Mouse (Mus musculus) natural killer cell, adult 2 months (primary cell): ENCODE measurements around the gene Pla2g6.

Experiments used
- DNase-seq, 2 experiments: peaks; one replicate each; pipeline ENCODE4 v3.0.0; 2022; ENCODE audit warnings: low spot score in 2 of 2

The Pla2g6 gene

DNA sequence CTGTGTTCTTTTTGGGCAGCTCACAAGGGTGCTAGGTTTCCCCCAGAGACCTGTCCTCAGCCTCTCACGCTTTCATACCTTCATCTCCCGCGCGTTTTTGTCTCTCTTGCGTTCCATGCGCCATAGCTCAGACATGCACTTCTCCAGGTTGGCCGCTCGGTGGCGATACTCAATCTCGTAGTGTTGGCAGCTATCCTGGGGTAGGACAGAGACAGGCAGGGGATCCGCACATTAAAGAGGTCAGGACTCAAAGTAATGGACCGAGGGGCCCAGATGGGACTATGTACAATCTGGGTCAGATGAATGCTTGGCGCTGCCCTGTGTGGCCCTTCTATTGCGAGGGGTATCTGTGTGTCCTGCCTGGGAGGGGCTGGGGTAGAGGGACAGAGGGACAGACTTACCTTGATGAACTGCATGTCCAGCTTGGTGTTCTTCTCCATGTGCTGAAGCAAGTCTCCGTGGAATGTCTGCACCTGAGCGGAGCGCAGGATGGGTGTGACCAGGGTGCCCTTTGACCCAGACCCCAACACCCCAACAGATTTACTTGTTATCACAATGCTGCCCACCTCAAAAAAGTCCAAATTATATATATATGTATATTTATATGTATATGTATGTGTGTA, 57.0 kb downstream of the Pla2g6 start:
- peak; percentile 40 to 61 for DNase-seq

DNA sequence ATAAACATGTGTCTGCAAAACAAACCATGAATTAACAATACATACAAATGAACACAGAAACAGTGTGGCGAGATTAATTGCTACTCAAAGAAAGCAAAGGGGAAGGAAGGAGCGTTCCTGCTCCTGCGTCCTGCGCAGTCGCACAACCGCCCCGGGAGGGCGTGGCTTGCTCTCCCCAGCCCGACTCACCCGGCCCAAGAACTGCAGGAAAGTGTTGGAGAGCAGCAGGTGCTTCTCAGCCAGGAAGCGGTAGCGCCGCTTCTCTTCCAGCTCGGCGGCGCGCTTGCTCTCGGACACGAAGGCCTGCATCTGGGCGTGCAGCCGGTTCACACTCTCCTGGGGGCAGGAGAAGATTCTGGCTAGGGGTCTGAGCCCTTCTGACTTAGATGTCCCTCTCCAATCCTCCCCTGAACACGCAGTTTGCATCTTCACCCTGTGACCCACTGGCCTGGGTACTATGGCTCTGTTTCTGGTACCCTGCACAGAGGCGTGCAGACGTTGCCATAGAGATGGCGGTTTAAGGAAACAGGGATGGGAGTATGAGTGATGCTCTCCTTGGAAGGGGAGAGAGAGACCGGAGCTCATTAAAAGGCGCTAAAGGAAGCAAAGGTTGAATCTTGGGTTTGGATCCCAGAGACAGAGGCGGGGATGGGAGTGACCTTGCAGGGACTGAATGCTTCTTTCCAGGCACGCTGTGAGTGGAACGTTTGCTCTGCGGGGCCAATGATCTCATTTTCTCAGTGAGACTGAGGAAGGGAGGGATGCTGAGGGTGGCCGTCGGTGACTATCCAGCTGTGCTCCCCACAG, 57.7 kb downstream of the Pla2g6 start:
- DNase-seq = peak; percentile 40 to 69

DNA sequence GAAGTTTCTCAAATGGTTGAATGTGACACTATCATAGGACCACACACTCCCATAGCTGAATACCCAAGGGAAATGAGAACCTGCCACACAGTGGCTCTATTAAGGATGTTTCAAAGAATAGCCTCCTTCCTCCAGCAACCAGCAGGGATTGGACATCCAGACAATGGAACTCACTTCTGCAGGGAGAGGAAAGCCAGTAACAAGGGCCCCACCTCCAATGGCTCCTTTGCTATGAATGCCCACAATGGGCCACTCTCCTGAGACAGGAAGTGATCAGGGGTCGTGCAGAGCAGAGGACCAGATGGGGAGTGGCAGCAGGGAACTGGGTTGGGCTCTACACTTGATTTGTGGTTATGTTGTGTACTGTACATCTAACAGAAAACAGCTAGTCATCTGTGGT, 59.7 kb downstream of the Pla2g6 start:
- DNase-seq = no peak

DNA sequence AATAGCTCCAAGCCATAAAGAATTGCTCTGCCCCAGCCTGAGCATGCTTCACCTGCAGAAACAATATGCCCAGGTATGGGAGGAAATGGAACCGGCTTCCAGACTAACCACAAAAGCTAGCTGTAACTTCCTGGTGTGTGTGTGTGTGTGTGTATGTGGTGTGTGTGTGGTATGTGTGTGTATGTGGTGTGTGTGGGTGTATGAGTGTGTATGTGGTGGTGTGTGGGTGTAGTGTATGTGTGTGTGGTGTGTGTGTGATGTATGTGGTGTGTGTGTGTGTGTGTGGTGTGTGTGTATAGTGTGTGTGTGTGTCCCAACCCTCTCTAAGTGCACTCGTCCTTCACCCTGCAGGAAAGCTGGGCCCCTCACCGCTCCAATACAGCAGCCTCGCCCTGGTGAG, 62.8 kb downstream of the Pla2g6 start:
- no peak for DNase-seq

DNA sequence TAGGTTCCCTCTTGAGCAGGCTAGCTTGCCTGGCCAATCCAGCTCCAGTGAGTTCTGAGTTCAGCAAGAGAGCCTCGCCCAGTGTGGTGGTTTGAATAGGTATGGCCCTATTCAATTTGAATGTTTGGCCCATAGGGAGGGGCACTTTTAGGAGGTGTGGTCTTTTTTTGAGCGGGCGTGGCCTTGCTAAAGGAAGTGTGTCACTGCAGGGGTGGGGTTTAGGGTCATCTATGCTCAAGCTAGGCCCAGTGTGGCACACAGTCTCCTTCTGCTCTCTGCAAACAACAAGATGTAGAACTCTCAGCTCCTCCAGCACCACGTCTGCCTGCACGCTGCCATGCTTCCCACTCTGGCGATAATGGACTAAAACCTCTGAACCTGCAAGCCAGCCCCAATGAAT, 64.5 kb downstream of the Pla2g6 start:
- DNase-seq = no peak

DNA sequence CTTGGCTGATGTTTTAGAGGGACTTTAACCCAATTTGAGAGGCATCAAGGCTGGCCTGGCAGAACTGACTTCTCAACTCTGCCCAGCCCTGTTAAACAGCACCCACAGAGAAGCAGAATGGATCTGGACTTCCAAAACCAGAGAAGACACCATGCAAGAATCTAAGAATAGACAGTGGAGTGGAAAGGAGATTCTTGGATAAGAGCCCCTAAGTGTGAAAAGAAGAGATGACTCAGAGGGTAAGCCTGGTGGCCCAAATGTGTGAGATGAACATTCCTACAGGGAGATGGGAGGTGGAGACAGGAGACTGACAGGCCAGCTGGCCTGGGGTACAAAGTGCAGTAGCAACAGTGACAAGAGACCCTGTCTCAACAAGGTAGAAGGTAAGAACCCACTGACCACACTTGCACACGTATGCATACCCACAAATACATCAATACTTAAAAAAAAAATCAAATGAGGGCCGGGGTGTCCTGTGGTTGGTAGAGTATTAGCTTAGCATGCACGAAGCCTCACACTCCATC, 65.3 kb downstream of the Pla2g6 start:
- no peak for DNase-seq

DNA sequence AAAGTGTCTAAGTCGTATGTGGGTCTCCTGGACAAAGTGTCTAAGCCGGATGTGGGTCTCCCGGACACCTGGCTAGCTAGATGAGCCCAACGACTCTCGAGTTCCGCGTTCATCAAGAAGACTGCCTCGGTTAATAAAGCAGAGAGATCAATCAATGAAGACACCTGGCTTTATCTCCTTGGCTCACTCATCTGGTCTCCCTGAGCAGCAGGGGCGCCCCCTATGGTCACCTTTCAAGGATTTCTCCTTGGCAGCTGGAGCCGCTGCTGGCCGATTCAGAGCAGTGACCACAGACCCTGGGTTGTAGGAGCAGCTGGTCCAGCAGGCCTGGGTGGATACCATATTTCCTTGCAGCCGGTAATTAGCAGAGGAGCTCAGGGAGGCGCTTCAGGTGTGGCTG, 65.8 kb downstream of the Pla2g6 start:
- DNase-seq = no peak

DNA sequence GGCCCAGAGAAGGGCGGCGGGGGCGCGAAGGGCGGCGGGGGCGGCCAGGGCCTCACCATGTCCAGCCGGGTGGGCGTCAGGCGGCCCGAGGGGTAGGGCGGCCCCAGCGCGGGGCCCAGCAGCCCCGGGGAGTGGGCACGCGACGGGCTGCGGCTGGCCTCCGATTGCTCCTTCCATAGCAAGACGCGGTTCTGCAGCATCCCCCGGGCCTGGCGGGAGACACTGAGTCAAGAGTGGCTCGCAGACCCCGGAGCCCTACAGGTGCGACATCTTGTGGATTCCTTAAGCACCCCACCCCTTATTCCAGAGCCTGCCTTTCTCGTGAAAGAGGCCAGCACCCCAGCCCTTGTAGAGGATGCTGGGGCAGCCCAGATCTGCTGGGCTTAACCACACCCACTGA, 66.4 kb downstream of the Pla2g6 start:
- no peak for DNase-seq

DNA sequence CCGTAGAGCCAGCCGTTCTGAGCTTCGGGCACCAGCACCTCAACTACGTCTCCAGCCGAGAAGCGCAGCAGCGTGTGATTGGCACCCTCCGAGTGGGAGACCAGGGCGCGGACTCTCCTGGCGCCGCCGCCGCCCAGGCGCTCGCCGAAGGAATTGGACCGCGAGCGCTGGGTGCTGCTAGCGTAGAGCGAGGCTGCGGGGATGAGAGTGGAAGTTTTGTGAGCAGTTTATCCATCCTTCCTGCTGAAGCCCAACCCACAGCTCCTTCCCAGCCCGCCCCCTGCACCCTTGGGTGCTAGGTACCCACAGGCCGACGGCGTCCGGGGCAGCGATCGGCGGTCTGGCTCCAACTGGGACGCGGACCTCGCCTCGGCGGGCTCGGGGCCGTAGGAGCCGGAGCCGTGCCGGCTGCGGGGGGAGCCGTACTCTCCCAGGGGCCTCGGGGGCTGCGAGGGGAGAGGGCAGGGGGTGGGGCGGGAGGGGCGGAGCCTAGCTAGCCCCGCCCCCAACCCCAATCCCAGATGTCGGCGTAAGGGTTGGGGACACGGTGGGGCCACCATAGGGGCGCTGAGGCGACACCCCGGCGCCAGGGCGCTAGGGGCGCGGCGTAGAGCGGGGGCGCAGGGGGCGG, 67.0 kb downstream of the Pla2g6 start:
- DNase-seq = no peak

DNA sequence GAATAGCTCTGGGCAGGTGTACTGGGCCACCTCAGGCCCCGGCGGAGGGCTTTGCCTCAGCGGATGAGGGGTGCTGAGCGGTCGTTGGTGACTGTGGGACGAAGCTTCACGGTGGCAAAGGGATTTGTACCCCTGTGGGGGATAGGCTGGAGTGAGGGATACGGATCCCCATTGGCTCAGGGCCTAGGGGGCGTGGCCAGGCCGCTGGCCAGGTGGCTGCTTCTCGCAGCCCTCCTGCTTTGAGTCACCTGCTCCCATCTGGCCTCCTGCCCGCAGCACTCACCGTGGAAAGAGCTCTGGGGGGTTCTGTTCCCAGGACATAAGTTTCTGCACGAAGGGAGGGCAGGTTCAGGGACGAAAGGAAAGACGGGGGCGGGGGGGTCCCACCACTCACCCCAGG, 69.7 kb downstream of the Pla2g6 start:
- DNase-seq = no peak

DNA sequence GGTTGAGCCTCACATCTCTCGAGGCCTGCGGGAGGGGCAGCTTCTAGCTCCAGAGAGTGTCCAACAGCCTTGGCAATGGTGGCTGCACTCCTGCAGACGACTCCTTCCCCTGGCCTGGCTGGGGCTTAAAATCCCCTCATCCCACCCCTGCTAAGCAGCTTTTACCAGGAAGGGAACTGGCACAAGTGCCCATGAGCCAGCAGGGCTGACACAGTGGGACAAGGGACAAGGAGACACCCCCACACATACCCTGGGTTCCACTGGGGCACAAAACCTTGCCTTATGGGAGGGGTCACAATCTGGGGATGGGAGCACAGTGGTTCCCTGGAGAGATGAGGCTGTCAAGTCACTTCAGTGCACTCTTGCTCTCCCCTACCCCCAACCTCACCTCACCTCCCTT, 73.5 kb downstream of the Pla2g6 start, which contains the start of gene Slc16a8:
Slc16a8 (minus strand) TSS at position 101 of the 400 bp plus-strand sequence.
- no peak for DNase-seq

DNA sequence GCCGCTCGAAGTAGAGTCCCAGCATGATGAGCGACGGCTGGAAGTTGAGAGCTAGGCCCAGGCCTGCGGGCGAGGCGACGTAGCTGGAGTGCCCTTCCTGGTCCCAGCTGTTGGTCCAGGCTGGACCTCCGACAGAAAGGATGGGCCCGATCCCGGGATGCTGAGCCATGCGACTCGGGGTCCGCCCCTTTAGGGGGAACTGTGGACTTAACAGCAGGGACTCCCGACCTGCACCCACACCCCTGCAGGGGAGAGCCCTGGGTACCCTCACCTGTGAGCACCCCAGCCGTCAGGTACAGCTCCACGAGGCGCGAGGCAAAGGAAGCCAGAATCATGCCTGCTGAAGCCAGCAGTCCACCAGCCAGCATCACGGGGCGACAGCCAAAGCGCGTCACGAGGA, 75.6 kb downstream of the Pla2g6 start:
- no peak for DNase-seq

DNA sequence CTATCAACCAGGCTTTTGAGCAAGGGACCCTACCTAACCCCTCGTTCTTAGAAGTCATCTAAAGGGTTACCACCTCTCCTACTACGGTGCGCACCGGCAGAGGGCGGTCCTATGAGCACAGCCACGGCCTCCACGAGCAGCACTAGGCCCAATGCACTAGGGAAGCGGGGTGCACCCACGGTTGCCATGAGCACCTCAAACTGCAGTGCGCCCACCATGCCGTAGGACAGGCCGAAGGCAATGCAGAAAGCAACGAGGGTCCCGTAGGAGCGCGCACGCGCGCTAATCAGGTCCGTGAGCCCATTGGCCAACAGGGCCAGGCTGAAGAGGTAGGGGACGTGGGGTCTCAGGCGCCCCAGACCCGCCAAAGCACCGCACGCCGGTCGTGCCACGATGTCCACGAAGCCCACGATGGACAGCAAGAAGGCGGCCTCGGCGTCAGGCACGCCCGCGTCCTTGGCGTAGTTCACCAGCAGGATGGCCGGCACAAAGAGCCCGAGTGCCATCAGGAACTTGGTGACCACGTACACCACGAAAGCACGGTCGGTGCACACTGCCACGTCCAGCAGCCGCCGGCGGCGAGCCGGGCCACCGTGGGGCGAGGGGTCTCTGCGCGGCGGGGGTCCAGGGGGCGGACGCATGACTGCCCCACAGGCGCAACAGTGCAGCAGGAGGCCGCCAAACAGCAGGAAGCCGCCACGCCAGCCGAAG, 76.3 kb downstream of the Pla2g6 start:
- DNase-seq = no peak

DNA sequence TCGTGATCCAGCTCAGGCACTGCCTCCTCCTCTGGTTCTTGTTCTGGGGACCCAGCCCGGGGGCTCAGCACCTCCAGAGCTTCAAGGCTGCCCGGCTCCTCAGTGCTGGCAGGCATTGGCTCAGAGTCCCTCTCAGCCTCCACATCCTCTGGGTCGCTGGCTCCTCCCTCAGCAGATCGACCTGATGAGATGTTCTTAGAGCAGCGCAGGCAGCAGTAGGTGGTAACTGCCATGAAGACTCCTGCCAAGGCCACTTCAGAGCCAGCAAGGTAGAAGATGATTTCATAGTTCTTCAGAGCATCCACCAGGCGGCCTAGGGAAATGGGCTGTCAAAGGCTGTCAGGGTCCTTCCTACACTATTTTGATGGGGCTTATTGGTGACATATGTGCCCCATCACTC, 77.0 kb downstream of the Pla2g6 start:
- no peak for DNase-seq

DNA sequence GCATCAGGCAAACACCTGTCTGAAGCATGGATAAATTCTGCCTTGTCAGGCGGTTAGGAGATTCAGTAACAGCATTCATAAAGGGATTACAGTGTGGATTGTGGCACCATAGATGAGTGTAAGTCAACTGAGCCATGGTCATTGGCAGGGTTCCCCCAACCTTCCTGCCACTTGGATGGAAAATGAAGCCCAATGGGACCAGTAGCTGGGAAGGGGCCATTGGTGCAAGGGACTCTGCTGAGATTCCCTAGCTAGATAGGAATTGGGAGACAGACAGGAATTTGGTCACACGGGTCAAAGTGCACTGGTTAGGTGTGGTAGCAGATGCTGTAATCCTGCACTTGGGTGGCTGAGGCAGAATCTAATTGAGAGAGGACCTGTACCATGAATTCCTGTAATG, 78.0 kb downstream of the Pla2g6 start:
- no peak for DNase-seq

DNA sequence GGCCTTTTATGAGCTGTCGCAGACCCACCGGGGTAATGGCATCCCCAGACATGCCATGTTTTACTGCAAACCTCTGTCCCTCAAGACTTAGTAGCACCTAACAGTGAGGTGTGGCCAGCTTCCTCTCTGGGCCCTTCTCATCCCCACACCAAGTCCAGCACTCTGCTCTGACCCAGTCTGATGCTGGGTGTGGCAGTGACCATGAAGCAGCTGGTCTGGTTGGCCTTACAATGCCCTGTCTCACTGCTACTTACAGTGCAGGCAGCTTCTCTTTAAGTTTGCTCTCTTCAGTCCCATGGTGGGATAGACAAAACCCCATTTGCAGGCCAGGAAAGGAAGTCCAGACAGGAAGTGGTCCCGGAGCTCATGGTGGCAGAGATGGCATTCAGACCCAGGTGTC, 82.9 kb downstream of the Pla2g6 start:
- no peak for DNase-seq

DNA sequence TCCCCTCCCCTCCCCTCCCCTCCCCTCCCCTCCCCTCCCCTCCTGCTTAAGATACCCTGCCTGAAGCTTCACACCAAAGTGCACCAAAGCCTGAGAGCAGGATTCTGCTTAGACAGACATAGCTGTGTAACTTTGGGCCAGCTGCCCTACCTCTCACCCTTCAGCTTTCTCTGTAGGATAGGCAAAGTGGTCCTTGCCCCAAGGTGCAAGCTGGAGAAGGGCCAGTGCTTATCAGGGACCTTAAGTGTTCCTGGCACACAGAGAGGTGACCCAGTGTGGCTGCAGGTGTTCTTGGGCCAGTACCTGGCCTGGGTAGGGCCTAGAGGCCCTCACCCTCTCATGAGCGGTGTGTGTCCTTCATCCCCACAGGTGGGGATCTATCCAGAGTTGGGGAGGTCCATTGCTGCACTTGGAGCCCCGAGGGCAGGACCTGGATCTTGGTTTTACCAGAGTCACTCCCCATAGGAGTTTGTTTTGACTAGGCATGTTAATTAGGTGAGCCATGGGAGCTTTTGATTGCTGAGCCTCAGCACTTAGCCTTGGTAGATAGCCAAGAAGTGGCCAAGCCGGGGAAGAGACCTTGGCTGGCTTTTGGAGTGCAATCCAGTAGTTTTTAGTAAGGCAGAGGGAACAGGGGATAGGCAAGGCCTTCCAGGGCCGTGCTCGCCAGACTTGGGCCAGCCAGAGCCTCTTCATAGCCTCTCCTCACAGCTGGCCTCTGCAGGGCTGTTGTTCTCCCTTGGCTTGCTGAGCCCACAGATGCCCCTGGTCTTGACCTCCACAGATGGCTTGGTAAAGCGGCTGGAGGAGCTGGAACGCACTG, 83.9 kb downstream of the Pla2g6 start:
- DNase-seq = no peak

DNA sequence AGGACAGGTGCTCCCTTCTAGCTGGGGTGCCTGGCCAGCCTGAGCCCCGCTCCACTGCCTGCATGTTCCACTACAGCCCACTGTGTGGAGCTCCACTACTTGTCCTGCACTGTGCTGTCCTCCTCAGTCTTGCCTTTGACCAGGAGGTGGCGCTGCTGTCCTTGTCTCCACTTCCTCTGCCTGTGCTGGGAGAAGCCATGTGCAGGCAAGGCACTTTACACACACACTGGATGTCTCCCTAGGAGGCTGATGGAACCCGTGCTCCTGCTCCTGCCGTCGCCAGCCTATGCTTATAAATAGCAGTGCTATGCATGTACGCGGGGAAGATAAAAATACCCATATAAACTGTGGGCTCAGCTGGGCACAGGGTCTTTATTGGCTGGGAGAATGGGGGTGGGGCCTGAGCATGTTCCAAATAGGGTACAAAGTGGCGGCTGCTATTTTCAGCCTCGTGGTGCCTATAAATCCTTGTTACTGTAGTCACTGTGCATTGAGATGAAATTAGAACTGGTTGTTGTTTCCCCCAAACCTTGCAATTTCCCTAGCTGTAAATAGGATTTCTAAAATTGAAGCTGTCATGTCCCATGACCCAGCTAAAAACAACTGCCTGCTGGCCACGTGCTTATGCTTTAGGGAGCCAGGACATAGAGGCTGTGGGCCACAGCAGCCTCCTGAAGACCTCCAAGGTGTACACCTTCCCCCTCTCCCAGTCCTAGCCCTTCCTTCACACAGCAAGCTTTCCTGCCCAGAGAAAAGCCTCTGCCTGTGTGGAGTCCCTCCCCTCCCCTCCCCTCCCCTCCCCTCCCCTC, 84.8 kb downstream of the Pla2g6 start:
- DNase-seq = peak; percentile 85 to 91

DNA sequence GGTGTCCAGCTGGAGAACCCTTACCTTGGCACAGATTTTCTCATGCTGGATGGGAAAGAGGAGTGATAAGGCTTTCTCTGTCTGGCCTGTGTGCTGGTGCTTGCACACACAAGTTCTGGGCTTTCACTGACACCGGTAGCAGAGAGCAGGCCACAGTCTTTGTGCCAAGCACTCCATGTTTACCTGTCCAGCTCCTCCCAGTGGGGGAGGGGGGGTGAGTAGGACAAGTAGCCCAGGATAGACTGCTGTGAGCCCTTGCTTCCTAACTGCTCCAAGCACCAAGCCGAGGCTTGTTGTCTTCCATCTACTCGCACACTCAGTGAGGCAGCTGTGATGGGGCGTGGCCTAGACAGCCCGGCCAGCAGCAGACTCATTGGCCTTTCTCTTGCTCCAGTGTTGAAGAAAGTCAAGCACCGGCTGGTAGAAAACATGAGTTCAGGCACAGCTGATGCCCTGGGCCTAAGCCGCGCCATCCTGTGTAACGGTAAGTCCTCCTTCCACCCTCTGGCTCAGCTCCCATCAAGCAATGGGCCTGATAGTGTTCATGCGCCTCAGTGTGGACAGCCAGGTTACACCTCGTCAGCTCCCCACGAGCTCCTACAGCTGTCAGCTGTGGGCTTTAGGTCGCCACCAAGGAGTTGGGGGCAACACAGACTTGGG, 85.5 kb downstream of the Pla2g6 start:
- no peak for DNase-seq

DNA sequence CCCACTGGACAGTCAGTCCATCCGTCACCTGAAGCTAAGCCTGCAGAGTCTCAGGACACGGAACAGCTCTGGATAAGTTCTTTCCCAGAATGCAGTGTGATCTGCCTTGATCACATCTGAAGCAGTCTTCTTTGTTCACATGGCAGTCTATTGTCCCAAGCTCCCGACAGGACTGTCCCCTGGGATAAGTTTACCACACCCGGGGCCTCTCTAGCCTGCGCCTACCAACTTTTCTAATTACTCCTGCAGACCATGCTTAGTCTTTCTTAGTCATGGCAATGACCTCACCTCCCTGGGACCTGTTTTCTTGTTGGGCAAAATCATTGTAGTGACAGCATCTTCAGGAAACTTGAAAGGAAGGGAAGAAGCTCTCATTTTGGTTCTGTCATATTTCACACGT, 90.2 kb downstream of the Pla2g6 start:
- DNase-seq = no peak
